Mouse (Mus musculus) Muller cell, postnatal 12 days (primary cell): ENCODE measurements at regions not wholly inside any gene's neighbourhood (a gene's known extent, or its start where the extent isn't known, plus 50 kb on each side); places are given as distances from the start of the nearest gene placed in this dataset.
A peak's percentile ranks its signal among the peaks of the same experiment; 100 is the strongest.

Experiments used
- DNase-seq: peaks from one replicate; pipeline ENCODE4 v3.0.0-alpha.2; 2015; ENCODE audit errors: inconsistent ontology term

- no peak for DNase-seq
Observed at GRCm38 (mm10) chr9:83059083-83059482, 83.8 kb upstream of the Phip start.

DNA sequence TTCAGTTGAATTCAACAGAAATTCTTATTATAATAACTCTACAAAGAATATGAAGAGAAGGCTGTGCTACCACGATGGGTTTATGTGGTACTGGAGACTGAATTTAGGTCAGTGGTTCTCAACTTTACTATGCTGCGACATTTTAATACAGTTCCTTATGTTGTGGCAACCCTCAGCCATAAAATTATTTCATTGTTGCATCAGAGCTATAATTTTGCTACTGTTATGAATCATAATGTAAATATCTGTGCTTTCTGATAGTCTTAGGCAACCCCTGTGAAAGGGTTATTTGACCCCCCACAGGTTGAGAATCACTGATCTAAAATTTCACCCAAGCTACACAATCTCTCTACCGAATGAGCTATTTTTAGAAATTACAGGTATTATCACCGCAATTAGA is 80.9 kb upstream of the Phip start:
- no peak for DNase-seq

DNA sequence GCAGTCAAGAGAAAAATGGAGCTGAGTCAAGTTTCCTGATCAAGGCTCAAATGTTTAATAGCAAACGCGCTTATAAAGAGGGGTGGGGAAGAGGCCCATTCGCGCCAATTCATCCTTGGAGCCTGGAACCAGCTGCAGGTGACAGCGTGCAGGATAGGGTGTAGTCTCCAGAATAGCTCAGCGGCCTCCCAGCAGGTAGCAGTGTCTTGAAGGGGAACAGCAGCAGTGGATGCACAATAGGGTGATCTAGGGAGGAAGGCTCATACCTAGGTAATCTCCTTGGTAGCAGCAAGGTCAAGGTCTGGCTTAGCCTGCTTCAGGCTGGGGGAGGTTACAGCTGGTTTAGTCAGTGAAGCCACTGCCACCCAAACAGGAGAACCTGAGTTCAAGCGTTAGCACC is 76.3 kb upstream of the Phip start:
- no peak for DNase-seq

DNA sequence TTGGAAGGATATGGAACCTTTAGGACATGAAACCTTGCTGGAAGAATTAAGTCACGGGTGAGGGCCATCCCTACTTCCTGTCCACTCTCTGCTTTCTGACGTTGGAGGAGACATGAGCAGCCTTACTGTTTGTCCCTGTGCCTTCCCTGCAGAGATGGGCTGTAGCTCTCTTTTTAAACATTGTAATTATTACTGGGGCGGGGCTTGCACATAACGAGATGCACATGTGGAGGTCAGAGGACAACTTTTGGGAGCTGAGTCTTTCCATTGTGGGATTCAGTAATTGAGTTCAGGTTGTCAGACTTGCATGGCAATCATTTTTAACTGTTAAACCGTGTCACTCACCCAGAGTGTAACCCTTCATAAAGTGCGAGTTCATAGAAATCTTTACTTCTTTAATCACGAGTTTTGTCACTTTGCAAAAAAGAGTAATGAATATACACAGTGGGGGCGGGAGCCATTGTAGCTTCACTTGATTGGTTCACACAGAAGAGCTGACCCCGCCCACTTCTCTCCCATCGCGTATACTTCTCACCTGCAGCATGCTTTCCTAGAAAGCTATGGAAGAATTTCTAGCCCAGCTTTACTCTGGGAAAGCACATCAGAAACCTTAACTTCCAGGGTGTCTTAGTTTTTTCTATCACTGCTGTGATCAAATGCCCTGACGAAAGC is 72.4 kb upstream of the Phip start:
- DNase-seq: no peak

- no peak for DNase-seq
Observed at GRCm38 (mm10) chr9:83046035-83046434, 70.7 kb upstream of the Phip start.

GRCm38 (mm10) chr9:83043790-83044189 is 68.5 kb upstream of the Phip start:
- no peak for DNase-seq

DNA sequence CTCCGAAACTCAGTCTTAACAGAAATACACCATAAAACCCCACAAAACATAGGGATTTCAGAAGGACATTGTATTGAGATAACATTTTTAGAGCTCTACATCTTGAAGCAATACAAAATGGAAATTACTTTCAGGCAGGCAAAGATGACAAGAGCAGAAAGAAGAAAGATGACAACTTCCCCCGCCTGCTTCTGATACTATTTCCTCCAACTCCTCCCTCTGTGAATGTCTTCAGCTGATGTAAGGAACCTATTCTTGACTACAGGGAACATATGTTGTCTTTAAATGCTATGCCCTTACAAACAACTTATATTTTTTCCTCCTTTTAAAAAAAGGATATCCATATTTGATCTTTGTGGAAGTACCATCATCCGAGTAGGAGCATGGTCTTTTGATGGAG is 66.0 kb upstream of the Phip start:
- DNase-seq: no peak

- DNase-seq: no peak
Observed at GRCm38 (mm10) chr9:83040686-83041085, 65.4 kb upstream of the Phip start.

GRCm38 (mm10) chr9:83037261-83038119 is 62.2 kb upstream of the Phip start:
- peak; percentile 62 for DNase-seq
